Mouse (Mus musculus): ENCODE results near the gene Ttc28.
"Not testable (repeated sequence)": the region's sequence is repeated elsewhere in the genome, so short reads cannot be mapped to it uniquely, and the experiment has no call there.

Ttc28 gene

DNA sequence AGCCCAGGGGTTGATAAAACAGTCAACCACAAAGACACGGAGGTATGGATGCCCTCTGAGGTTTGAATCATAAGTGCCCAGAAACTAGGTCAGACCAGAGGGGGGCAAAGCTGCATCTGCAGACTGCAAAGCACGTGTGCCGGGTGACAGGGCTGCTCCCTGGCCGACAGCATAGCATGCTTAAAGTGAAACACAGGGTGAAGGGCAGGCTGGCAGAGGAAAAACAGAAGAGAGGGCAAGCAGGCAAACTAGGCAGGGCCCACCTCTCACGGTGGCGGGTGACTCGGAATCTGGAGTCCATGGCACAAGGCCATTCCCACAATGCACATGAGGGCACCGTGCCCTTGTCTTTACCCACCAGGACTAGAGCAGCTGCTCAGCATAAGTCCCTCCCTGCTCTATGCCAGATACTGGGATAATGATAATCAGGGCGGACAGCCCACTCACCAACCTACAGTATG is 357.6 kb downstream of the Ttc28 start:
- DNase-seq (ENCODE audit: low read depth, low spot score), result no peak

DNA sequence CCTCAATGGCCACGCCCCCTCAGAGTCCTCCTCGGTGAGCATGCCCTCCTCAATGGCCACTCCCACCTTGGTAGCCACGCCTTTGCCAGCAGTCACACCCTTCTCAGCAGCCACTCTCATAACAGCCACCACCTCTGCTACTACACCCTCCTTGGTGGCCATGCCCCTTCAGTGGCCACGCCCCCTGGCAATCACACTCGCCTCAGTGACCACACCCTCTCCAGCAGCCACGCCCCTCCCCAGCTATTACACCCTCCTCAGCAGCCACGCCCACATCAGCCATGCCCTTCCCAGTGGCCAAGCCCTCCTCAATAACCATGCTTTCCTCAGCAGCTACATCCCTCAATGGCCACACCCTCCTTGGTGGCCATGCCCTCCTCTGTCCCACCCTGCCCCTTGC is 359.6 kb downstream of the Ttc28 start:
- DNase-seq (ENCODE audit: low read depth, low spot score), result no peak

DNA sequence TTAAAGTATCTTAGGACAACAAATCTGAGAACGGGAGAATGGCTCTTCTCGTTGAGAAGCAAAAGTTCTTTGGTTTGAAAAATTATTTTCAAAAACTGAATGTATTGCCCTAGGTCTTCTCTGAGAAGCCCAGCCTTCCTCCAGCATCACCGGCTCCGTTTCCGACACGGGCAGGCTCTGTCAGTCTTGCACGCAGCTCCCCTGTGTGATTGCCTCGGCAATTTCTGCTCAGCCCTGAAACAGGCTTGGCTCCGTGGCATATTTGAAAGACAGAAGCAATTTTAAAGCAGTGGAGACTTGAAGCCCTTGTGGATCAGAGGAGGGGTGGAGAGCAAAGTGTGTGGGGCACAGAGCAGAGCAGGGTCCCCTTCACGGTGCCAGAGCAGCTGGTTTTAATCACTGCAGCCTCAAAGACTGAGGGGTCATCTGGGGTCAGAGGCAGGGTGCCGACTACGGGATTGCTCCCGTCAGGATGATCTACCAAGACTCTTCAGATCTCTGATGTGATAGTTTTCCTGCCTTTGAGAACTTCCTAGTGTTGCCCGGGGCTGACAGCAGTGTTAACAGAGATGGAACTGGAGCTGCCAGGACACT is 363.9 kb downstream of the Ttc28 start:
- peak; percentile 59 for DNase-seq (ENCODE audit: low read depth, low spot score)

DNA sequence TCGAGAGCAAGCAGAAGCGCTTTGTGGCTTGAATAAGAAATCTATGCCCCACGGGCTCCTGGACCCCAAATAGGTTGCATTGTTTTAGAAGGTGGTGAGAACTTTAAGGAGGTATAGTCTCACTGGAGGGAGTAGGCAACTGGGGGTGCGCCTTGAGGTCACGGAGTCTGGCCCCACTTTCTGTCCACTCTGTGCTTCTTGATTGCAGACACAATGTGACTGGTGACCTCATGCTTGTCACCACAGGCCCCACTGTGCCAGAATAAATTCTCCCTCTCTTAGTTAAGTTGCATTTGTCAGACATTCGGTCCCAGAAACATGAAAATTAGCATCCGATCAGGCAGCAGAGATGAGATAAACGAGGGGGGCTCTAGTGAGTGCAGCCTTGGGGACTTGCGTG is 364.5 kb downstream of the Ttc28 start:
- no peak for DNase-seq (ENCODE audit: low read depth, low spot score)

DNA sequence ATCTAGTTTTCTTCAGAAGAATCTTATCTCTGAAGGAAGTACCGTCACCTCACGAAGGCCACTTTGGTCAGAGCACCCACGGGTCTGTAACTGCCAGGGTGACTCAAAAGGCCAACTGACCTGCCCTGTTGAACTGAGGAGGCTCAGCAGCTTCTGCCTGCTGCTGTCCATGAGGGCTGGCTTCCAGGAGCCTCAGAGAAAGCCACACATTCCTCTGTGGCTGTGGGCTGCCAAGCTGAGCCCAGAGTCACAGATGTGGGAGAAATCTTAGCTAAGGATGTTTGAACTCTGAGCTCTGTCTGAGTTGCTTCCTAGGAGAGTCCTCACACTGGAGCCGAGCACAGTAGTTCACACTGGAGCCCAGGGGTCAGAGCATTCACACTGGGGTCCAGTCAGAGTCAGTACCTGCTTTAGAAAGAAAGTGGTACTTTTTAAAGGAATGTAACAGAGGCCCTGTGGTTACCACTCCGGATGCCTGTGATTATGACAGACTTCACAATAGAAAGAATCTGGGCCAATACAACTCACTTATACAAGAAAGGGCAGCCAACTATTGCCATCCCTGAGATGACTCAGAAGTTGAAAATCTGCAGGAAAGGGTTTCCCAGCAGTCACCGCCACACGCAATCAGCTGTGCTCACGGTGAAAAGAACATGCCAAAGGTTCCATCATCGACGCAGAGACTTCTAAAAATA is 368.1 kb downstream of the Ttc28 start:
- DNase-seq (ENCODE audit: low read depth, low spot score), result no peak

DNA sequence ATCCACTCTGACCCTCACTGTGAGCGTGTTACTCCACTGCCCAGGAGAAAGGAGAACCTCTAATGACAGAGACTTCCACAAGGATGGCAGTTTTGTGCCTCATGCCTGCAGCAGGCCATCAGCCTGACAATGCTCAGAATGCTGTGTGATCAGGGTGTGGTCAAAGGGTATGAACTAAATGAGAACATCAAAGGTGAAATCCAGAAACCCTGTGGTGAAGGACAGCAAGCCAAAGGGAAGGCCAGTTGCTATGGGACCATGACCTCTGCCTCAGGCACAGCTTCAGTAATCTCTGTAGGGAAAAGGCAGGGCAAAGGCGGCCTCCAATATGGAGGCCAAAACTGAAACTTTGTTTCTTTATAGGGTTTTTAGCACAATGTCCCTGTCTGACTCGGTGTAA is 372.5 kb downstream of the Ttc28 start:
- no peak for DNase-seq (ENCODE audit: low read depth, low spot score)

DNA sequence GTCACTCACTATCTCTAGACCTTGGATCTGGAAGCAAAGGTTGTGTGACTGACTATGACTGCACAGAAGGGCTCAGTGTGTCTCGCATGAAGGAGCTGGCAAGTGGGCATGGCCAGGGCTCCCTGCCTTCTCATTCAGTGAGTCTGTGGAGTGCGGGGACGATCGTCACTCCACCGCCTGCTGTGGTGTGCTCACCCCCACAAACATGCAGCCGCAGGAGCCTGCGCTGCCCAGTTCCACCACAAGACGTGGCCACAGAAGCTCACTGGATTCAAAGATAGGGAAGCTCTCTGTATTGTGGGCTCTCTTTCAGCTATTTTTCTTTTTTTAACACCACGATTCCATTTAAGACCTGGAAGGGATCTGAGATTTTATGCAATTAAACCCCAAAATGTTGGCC is 374.8 kb downstream of the Ttc28 start:
- no peak for DNase-seq (ENCODE audit: low read depth, low spot score)

DNA sequence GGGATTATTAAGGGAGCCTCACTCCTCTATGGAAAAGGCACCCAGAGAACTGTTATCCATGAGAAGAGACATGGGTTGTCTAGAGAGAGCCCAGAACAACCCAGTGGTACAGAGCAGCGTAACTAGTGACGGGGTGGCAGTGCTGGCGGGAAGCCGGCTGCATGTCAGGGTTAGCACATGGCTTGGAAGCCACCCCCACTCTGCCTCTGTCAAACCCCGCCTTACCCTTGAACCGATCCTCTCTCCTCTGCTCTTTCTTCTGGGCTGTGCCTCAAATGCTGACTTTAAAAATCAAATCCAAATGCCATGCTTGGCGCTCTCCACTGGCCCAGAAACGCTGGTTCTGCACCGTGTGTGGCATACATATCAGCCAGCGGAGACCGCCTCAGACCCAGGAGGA is 375.2 kb downstream of the Ttc28 start:
- DNase-seq (ENCODE audit: low read depth, low spot score), result no peak

DNA sequence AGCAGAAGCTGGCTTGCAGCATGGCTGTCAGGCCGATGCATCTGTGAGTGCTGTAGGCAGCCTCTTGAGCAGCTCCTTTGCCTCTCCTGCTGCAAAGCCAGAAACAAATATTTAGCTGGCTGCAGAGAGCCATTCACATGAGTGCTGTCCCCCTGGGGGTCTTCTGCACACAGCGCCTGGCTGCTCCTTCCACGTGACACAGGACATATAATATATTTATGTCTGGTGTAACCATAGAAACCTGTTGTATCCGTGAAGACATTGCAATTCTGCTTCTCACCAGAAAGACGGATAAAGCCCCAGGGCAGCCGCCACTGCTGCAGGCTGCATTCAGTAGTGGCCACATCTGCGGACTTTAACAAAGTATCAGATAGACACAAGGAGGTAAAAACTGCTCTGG is 376.6 kb downstream of the Ttc28 start:
- DNase-seq (ENCODE audit: low read depth, low spot score), result peak; percentile 52

DNA sequence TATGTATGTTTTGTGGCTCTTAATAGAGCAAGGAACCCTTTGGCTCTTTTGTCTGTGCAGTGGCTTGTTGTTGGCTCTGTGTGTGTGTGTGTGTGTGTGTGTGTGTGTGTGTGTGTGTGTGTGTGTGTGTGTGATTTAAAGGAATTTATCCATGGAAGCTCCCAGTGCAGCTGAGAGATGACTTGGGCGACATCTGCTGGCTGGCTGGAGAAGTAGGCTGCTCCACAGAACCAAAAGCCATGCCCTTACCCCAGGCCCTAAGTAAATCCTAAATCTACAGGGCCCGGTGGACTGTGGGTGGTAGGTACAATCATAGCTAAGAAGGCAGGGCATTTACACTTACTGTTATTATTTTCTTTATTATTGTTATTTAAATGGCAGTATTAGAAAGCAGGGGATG is 377.5 kb downstream of the Ttc28 start:
- peak; percentile 78 for DNase-seq (ENCODE audit: low read depth, low spot score)

DNA sequence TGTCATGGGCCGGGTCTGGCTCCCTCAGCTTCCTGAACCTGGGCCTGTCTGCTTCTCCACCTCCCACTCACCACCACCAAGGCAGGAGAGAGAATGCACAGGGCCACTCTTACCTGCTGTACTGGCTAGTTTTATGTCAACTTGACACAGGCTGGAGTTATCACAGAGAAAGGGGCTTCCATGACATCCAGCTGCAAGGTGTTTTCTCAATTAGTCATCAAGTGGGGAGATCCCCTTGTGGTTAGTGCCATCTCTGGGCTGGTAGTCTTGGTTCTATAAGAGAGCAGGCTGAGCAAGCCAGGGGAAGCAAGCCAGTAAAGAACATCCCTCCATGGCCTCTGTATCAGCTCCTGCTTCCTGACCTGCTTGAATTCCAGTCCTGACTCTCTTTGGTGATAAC is 381.6 kb downstream of the Ttc28 start:
- not testable (repeated sequence) for DNase-seq (ENCODE audit: low read depth, low spot score)

DNA sequence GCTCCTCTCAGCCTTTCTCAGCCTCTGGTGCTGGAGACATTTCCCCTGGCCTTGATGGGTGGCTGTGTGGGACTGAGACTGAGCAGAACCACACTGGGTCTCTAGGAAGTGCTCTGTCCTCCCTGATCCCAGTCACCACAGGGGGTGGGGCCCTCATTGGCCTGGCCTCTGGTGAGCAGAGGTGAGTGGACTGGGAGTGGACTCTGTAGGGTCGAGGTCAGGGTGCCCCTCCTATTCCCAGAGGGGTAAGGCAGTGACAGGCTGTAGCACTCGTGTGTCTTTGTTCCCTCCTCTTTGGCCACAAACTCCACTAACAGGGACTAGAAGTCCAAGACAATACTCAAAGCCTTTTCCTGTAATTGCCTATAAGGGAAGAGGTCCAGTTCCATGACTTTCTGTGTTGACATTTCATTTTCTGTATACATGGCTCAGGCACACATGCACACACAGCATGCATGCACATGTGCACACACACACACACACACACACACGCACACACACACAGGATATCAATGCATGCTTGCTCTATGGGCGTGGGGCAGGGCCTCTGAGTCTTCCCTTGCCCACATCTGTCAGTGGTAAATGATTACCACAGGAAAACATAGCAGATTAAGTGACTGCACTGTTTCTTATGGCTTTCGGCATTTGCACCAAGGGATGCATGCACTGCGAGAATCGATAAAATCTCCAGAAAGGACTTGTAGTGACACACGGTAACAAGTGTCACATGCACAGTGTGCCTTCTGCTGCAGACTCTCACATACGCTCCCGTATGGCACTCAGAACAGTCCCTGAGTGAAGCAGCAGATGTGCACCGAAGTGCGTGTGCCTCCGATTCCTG is 382.4 kb downstream of the Ttc28 start:
- no peak for DNase-seq (ENCODE audit: low read depth, low spot score)

DNA sequence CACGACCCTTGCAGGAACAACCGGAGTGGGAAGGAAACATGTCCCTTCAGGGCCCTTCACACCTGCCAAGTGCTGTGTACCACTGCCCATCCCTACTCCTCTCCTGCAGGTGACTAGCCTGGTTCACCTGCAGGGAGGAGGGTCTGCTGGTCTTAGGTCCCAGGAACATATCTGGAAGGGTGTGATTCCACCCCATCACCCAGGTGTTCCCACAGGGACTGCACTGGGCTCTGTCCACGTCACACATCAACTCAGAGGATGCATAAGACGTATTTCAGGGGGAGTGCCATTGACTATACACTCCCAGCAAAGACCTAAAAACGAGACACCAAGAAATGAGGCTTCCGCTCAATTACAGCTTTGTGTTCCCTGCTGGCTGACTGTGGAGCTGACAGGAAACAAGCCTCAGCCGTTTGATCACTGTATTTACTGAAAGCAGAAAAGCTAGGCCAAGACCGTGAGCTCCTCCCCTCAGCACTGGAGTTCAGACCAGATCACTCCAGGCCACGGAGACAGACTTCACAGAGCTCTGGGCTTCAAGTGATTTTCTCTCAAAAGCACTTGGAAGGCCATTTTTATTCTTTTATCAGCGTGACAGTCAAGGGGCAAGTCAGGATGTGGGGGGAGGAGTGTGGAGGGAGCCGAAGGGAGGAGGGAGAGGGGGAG is 383.1 kb downstream of the Ttc28 start:
- no peak for DNase-seq (ENCODE audit: low read depth, low spot score)

DNA sequence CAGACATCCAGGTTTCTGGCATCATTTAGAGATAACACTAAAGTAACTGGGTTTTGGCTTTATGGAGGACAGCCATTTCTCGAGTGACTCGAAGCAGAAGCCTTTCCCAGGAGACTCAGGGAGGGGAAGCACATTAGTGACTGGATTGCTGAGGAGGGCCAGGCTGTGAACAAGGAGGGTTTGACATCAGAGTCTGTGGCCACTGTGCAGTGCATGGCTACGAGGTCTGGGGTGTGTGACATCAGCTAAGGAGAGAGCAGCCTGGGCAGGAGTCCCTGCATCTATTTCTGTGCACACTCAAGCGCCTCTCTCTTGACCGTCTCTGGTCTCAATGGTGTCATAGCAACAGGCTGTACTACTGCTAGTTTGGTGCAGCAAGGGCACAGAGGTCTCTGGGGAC is 383.8 kb downstream of the Ttc28 start:
- DNase-seq (ENCODE audit: low read depth, low spot score), result no peak

DNA sequence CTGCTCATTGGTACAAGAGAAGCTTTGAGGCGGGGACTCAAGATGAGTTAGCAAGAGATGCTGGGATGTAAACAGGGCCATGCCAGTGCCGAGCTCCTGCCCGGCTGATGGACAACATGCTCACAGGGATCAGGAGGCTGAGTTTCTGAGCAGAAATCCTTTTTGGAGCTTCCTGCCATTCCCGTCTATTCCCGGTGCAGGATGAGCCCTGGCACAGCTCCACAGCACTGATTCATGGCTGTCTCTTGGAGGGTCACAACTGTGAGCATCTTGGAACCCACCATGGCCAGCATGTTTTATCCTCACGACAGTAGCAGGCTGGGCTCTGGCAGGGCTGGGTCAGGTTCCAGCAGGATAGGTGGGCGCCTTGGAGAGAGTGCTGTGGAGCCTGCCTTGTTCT is 384.9 kb downstream of the Ttc28 start:
- DNase-seq (ENCODE audit: low read depth, low spot score), result no peak

DNA sequence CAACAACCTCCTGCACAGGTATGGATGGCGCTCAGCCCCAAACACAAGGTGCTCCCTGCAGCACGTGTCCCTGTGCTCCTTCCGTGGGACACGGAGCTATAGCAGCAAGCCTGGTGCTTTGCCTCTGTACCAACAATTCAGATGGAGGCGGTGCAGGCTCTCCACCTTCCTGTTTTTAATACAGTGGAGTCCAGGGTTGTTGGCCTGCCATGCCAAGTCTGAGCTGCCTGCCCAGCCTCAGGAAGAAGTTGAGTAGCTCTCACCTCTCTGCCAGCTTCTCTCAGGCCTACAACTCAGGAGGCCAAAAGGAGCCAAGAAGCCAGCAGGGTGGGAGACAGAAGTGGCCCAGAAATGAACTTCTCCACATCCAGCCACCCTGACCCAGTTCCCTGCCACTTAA is 387.1 kb downstream of the Ttc28 start:
- DNase-seq (ENCODE audit: low read depth, low spot score), result no peak

DNA sequence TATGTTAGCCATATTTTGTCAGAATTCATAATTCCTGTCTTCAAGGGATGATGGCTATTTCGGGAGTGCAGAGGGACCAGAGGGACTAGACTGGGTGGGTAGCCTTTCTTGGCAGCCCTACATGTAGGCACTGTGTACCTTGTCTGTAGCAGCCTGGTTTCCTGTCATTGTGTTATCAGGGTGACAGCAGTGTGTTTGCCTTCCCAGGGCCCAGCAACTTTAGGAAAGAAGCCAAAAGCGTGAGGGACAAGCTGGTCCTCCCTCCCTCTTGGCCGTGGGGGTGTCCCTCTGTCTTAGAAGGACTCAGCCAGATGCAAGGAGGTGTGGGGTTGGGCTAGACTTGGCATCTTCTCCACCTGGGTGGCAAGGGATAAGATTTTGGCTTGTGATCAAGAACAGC is 387.5 kb downstream of the Ttc28 start:
- no peak for DNase-seq (ENCODE audit: low read depth, low spot score)

DNA sequence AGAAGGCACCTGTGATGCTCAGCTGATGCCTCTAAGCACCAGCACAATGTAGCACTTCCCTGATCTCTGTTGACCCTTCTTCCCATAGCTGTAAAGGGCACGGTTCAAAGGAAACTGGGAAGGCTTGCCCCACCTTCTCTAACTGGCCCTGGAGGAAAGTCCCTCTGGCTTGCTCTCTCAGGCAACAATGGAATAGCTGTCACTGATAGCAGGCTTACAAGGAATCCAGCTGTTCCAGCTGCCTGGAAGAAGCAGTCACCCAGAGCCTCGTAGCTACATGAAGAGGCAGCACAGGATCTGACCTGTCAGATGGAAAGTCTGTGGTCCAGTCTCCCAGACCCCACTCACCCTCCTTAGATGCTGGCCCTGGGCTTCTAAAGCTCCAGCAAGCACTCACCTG is 389.2 kb downstream of the Ttc28 start:
- no peak for DNase-seq (ENCODE audit: low read depth, low spot score)

DNA sequence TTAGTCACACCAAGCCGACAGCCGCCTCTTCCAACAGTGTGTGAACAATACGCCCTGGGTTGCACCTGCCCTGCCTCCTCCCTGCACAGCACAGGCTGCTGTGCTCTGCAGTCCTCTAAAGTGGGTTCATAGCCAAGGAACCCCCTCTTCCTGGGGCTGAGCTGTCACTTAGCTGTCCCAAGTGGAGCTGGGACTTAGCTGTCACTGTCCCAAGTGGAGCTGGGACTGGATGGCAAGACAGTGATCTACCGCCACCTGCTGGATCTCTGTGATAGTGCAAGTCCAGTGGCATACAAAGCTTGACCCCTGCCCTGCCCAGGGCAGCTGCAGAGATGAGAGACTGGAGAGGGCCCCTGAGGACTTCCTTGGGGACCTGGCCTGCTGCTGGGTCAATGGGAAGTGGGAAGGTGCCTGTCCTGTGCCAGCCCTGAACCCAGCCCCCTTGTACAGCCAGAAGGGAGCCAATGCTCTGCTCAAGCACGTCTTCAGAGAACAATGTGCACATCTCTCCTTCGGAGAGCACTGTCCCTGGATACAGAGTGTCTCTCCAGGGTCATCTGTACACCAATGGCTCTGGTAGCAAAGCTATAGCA is 390.1 kb downstream of the Ttc28 start:
- DNase-seq (ENCODE audit: low read depth, low spot score), result peak; percentile 76

DNA sequence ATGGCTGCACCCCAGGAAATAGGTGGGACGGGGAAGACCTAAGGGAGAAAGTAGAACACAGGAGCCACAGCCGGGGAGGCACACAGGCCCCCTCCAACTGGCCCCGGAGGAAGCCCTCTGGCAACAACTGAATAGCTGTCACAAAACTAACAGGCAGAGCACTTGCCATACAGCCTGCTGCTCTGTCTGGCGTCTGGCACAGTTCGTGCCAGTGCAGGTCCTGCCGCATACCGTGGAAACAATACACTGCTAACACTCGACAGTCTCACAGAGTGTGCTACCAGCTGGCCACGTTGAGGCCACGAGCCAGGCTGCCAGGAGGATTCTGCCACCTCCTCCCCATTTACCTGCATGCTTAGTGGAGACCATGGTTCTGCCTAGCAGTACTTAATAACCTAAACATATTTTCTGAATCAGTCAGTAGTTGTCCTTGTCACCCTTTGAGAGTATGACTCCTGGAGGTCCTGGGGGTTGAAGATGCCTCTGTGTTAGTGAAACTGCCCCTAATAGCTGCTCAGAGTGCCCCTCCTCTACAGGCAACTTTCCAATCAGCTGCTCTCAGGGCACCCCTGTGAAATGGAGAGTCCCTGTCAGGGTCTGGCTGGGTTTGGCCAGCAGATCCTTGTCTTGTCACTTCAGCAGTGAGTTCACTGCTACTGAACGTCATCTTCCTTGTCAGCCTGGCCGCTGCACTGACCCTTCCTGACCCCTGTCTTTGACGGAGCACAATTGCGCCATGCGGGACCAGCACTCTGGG is 390.8 kb downstream of the Ttc28 start:
- DNase-seq (ENCODE audit: low read depth, low spot score), result no peak

DNA sequence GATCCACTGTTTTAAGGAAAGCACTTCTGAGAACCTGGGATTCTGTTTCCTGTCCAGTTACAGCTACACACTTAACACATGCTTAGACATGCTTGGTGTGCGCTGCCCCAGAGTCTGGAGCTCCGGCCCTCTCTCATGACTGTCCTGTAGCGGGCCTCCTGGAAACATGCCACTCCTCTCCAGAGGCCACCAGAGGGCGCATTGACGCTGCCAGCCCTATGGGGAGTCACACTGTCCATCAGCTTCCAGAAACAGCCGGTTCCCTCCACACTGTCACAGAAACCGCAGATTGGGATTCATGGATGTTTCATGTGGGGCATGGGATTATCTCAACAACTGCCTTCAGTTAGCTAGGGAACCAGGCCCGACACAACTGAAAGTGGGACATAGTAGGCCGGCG is 394.0 kb downstream of the Ttc28 start:
- DNase-seq (ENCODE audit: low read depth, low spot score), result peak; percentile 65

Data from forelimb bud, embryonic 11.5 days (tissue).